Mouse (Mus musculus): Measurements from ENCODE around the gene Cckbr.

DNA sequence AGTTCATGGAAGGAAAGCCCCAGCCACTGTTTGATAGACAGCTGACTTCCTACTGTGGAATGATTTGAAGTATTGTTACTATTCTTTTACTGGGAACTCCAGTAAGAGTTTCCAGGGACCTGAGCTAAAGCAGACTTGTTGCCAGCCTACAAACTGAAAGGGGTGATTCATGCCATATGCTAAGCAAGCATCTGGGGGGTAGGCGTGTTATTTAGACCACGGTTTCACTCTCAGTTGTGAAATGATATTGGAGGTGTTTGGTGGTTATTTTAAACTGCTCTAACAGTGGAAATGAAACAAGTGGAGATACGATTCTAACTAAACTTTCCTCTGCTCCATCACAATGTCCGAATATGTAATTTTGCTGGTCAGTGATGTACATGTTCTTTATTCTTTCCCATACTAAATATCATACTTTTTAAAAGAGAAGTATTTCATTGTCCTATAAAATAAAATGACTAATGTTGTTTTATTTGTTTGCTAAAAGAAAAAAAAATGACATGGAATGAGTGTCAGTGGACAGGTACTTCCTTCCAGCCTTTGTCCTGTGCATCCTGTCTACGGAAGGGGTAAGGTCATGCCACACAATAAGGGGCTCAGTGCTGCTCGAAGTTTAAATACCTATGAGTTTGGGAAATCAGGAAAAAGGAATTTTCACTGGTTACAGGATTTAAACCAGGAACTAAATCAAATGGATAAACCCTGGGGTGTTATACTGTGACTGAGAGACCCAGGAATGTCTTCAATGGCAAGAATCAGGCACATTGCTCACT lies 61.8 kb downstream of the Cckbr start:
- TF ChIP-seq POLR2A (IDR thresholded peaks at IDR 0.05; ENCODE audit: extremely low read depth, insufficient read depth, low read length) (no peak), CTCF (IDR thresholded peaks at IDR 0.05; ENCODE audit: extremely low read depth, insufficient read depth, low read length) (no peak)
